Mouse (Mus musculus) thymus, adult 2 months (tissue): ENCODE results near the gene Slc8a1. TPM values are rescaled to one million over a fixed set of nuclear protein-coding genes. Genes with fewer than 3 reads are reported as not detected.

Source experiments
- DNase-seq: peaks from one replicate; pipeline ENCODE4 v3.0.0; 2021
- H3K27ac ChIP-seq: fragments of 200-500 bp; 2 replicates; pipeline ENCODE4 v1.5.1; 2012; ENCODE audit warnings: low read length, control low read depth; ENCODE audit not compliant: control insufficient read depth, insufficient read depth
- H3K27me3 ChIP-seq: fragments of 200-500 bp; 2 replicates; pipeline ENCODE4 v1.6.1; 2012; ENCODE audit warnings: mild to moderate bottlenecking, low read length, moderate library complexity, mixed read lengths; ENCODE audit not compliant: control insufficient read depth, insufficient read depth
- H3K36me3 ChIP-seq: fragments of 200-500 bp; 2 replicates; pipeline ENCODE4 v1.6.1; 2012; ENCODE audit warnings: mild to moderate bottlenecking, low read length, moderate library complexity; ENCODE audit not compliant: control insufficient read depth, insufficient read depth
- H3K4me1 ChIP-seq: fragments of 200-500 bp; replicated peaks from 2 replicates; pipeline ENCODE4 v1.6.1; 2012; ENCODE audit warnings: low read length; ENCODE audit not compliant: control insufficient read depth, insufficient read depth
- H3K4me3 ChIP-seq: fragments of 200-500 bp; 2 replicates; pipeline ENCODE4 v1.5.1; 2012; ENCODE audit warnings: mild to moderate bottlenecking, low read length, control low read depth, moderate library complexity; ENCODE audit not compliant: control insufficient read depth, insufficient read depth
- CTCF ChIP-seq: fragments of 200-500 bp; IDR thresholded peaks from 2 replicates; pipeline ENCODE4 v1.5.1; 2012; ENCODE audit warnings: mild to moderate bottlenecking, control low read depth, low read length, moderate library complexity, borderline replicate concordance; ENCODE audit not compliant: control insufficient read depth, poor library complexity, insufficient read depth; ENCODE audit errors: extremely low read depth
- POLR2A ChIP-seq: fragments of 200-500 bp; IDR thresholded peaks from 2 replicates; pipeline ENCODE4 v1.6.1; 2012; ENCODE audit warnings: mild to moderate bottlenecking, low read length, control low read depth, moderate library complexity; ENCODE audit not compliant: control insufficient read depth, poor library complexity, insufficient read depth; ENCODE audit errors: extremely low read depth
- WGBS: fragments of 180-500 bp; shearing (Covaris S2); methylation state at CpG from one replicate; pipeline ENCODE4 v1.1.7; 2018; 5-methylcytosine and 5-hydroxymethylcytosine counted together
- polyA plus RNA-seq: library from polyadenylated mRNA; depleted of rRNA; stranded (reverse); fragments of >200 nt; gene quantifications from 2 replicates; pipeline ENCODE4 v1.2.3, GENCODE M21; 2012

Slc8a1 gene
- polyA plus RNA-seq, 1 experiment: 3.1 TPM

GRCm38 (mm10) chr17:81386118-81386517, 352.1 kb downstream of the Slc8a1 start:
- H3K27ac ChIP-seq: no peak overlapping the region
- WGBS: 88% methylated on average over 2 of the region's 2 CpGs
- DNase-seq: no peak

GRCm38 (mm10) chr17:81385476-81385875, 352.7 kb downstream of the Slc8a1 start:
- Histone ChIP-seq H3K27ac (no peak overlapping the region), H3K4me3 (no peak overlapping the region), H3K4me1 (no peaks in the 10 kb centered on the region), H3K27me3 (no peaks in the 10 kb centered on the region), H3K36me3 (no peaks in the 10 kb centered on the region)
- no peak for DNase-seq
- no peak for TF ChIP-seq CTCF
- TF ChIP-seq POLR2A: no peak
- 98% methylated on average over 5 of the region's 5 CpGs for WGBS

More at GRCm38 (mm10) chr17:81386118-81386517, 352.1 kb downstream of the Slc8a1 start:
- H3K4me3 ChIP-seq: no peak overlapping the region
- TF ChIP-seq POLR2A (no peak), CTCF (no peak)
- no peaks in the 10 kb centered on the region for H3K4me1 ChIP-seq
- no peaks in the 10 kb centered on the region for H3K36me3 ChIP-seq
- H3K27me3 ChIP-seq: no peaks in the 10 kb centered on the region

- no peaks in the 10 kb centered on the region for H3K36me3 ChIP-seq
- TF ChIP-seq POLR2A: no peak
- TF ChIP-seq CTCF: no peak
- no peaks in the 10 kb centered on the region for H3K4me1 ChIP-seq
- no peaks in the 10 kb centered on the region for H3K27me3 ChIP-seq
- DNase-seq: no peak
- WGBS: 95% methylated on average over 4 of the region's 4 CpGs
- no peak overlapping the region for H3K4me3 ChIP-seq
- no peak overlapping the region for H3K27ac ChIP-seq
These were observed 354.7 kb downstream of the Slc8a1 start for GRCm38 (mm10) chr17:81383461-81383860.

GRCm38 (mm10) chr17:81378436-81378835, 359.7 kb downstream of the Slc8a1 start:
- DNase-seq: no peak
- no peaks in the 10 kb centered on the region for H3K36me3 ChIP-seq
- H3K27me3 ChIP-seq: no peaks in the 10 kb centered on the region
- H3K4me3 ChIP-seq: no peak overlapping the region
- no peak for TF ChIP-seq CTCF
- TF ChIP-seq POLR2A: no peak
- no peak overlapping the region for H3K27ac ChIP-seq
- H3K4me1 ChIP-seq: no peaks in the 10 kb centered on the region
- WGBS: 88% methylated on average over 7 of the region's 7 CpGs

- Histone ChIP-seq H3K4me3 (no peak overlapping the region), H3K27ac (no peak overlapping the region), H3K27me3 (no peaks in the 10 kb centered on the region), H3K36me3 (no peaks in the 10 kb centered on the region), H3K4me1 (no peaks in the 10 kb centered on the region)
- DNase-seq: no peak
- 84% methylated on average over 5 of the region's 5 CpGs for WGBS
- TF ChIP-seq POLR2A (no peak), CTCF (no peak)
These were observed 360.3 kb downstream of the Slc8a1 start for GRCm38 (mm10) chr17:81377757-81378299.

- 93% methylated on average over 1 of the region's 1 CpGs for WGBS
- TF ChIP-seq POLR2A (no peak), CTCF (no peak)
- no peak overlapping the region for H3K27ac ChIP-seq
- H3K36me3 ChIP-seq: no peaks in the 10 kb centered on the region
- H3K27me3 ChIP-seq: no peaks in the 10 kb centered on the region
- H3K4me1 ChIP-seq: no peaks in the 10 kb centered on the region
- no peak overlapping the region for H3K4me3 ChIP-seq
- DNase-seq: no peak
These were observed 361.0 kb downstream of the Slc8a1 start for GRCm38 (mm10) chr17:81377195-81377594.

GRCm38 (mm10) chr17:81375901-81376300, 362.3 kb downstream of the Slc8a1 start:
- Histone ChIP-seq H3K36me3 (no peaks in the 10 kb centered on the region), H3K27me3 (no peaks in the 10 kb centered on the region), H3K27ac (no peak overlapping the region), H3K4me1 (no peaks in the 10 kb centered on the region), H3K4me3 (no peak overlapping the region)
- no peak for DNase-seq
- 94% methylated on average over 6 of the region's 6 CpGs for WGBS
- TF ChIP-seq CTCF (no peak), POLR2A (no peak)
